ENCODE assay signal across 15 mouse cellular contexts in the genomic region with DNA sequence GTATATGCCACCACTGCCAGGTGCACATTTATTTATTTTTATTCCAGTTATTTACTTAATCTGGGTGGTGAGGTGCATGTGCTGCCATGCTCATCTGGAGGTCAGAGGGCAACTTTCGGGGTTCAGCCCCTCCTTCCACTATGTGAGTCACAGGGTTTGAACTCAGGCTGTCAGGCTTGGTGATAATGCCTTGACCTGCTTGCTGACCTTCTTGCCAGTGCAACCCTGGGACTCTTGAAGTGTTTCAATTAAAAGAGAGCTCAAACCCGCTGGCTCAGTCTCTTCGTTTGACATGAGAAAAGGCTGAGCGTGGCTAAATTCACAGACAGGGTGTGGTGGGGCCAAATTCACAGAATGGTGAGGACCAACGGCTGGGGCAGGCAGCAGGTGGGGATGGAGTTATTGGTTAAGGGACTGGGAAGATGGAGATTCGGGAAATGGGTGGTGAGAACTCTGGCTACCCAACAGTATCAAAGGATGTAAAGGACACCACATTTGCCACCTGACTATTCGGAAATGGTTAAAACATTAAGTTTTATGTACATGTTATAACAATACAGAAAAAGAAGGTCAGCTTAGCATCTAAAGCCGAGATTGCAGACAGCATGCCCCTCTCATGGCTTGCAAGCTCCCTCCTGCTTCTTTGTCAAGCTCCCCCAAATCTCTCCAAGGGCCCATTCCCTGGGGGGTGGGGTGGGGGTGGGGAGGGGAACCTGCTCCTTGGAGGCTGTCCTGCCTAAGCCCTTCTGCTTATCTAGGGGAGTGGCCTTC. TPM values are rescaled to one million over a fixed set of nuclear protein-coding genes. Genes with fewer than 3 reads are reported as not detected.
A peak's percentile ranks its signal among the peaks of the same experiment; 100 is the strongest.
DNase-seq lines count a peak whose midpoint lies in the region; ATAC-seq and TF ChIP-seq lines count a peak whose summit lies in the region.
"Had no signal": no experiment of that assay in that cellular context is flagged by ENCODE, and none has a peak within 500 bp of the region (broad histone marks: within the 10 kb centered on the region; RNA-seq: fewer than 3 reads in every experiment).

No protein-coding gene starts in this region.

- DNase-seq in embryo, embryonic 10 days (ENCODE audit: low spot score): peak; percentile 21
- no peak for DNase-seq in embryo, embryonic 9.5 days (ENCODE audit: extremely low spot score)
- no peak for DNase-seq in heart, postnatal 0 days (ENCODE audit: low spot score)
- DNase-seq in thymus, adult 2 months: no peak
- no peak for DNase-seq in thymus, postnatal 14 days
- DNase-seq in kidney, adult 8-10 months: no peak
- no peak for DNase-seq in layer of hippocampus, adult 9-11 months
- DNase-seq: adrenal gland, postnatal 10 days; retina, postnatal 1 day had no signal

- H3K9me3 ChIP-seq in heart, postnatal 0 days (replicated peaks; ENCODE audit: control insufficient read depth, low read length): no peaks in the 10 kb centered on the region
- H3K9me3 ChIP-seq in heart, embryonic 12.5 days (replicated peaks): no peaks in the 10 kb centered on the region
- H3K9me3 ChIP-seq: limb, embryonic 10.5 days; megakaryocyte, embryonic 14.5 days; neural tube, embryonic 15.5 days; stomach, embryonic 15.5 days had no signal

- no peak for TF ChIP-seq POLR2A in thymus, adult 2 months (IDR thresholded peaks at IDR 0.05; ENCODE audit: control insufficient read depth, extremely low read depth, insufficient read depth, low read length, poor library complexity)

- no peak overlapping the region for H3K4me3 ChIP-seq in heart, postnatal 0 days (ENCODE audit: low read depth, low read length)
- no peak overlapping the region for H3K4me3 ChIP-seq in heart, embryonic 12.5 days
- no peak overlapping the region for H3K4me3 ChIP-seq in thymus, adult 2 months (ENCODE audit: control insufficient read depth, insufficient read depth, low read length)
- H3K4me3 ChIP-seq: limb, embryonic 10.5 days; megakaryocyte, embryonic 14.5 days; neural tube, embryonic 15.5 days; stomach, embryonic 15.5 days had no signal

- peak overlapping the region; percentile 40 for H3K27ac ChIP-seq in heart, postnatal 0 days (ENCODE audit: low read depth)
- H3K27ac ChIP-seq in heart, embryonic 12.5 days (ENCODE audit: poor library complexity, severe bottlenecking): no peak overlapping the region; the same call in 1 of the 2 replicates
- H3K27ac ChIP-seq in thymus, adult 2 months (ENCODE audit: control insufficient read depth, insufficient read depth, low read length): peak overlapping the region; percentile 94
- H3K27ac ChIP-seq: limb, embryonic 10.5 days; liver, embryonic 14.5 days; neural tube, embryonic 15.5 days; stomach, embryonic 15.5 days had no signal

- WGBS in heart, postnatal 0 days: 62% methylated on average over 8 of the region's 8 CpGs
- WGBS in heart, embryonic 12.5 days: 44% methylated on average over 8 of the region's 8 CpGs
- 88% methylated on average over 8 of the region's 8 CpGs for WGBS in thymus, adult 2 months

- H3K4me1 ChIP-seq in heart, postnatal 0 days (ENCODE audit: control insufficient read depth, insufficient read depth): peaks cover 35% of the 10 kb centered on the region
- H3K4me1 ChIP-seq in heart, embryonic 12.5 days (replicated peaks): peaks cover 55% of the 10 kb centered on the region
- peaks cover 82% of the 10 kb centered on the region for H3K4me1 ChIP-seq in thymus, adult 2 months (replicated peaks; ENCODE audit: control insufficient read depth, insufficient read depth, low read length)

- TF ChIP-seq EP300 in heart, postnatal 0 days (IDR thresholded peaks at IDR 0.05; ENCODE audit: low read depth): no peak

- no peaks in the 10 kb centered on the region for H3K36me3 ChIP-seq in heart, postnatal 0 days (replicated peaks; ENCODE audit: control insufficient read depth, insufficient read depth, low read length)
- H3K36me3 ChIP-seq in heart, embryonic 12.5 days: no peaks in the 10 kb centered on the region; the same call in 1 of the 2 replicates
- no peaks in the 10 kb centered on the region for H3K36me3 ChIP-seq in thymus, adult 2 months (ENCODE audit: control insufficient read depth, insufficient read depth, low read length)
- H3K36me3 ChIP-seq: limb, embryonic 10.5 days; neural tube, embryonic 15.5 days; stomach, embryonic 15.5 days had no signal

- no peak for ATAC-seq in heart, postnatal 0 days (ENCODE audit: insufficient read depth, low read depth)
- no peak for ATAC-seq in heart, embryonic 12.5 days (ENCODE audit: insufficient number of reproducible peaks, low FRiP score)

- H3K27me3 ChIP-seq in heart, postnatal 0 days (ENCODE audit: control insufficient read depth, insufficient read depth, low read length): no peaks in the 10 kb centered on the region
- H3K27me3 ChIP-seq in heart, embryonic 12.5 days (replicated peaks): no peaks in the 10 kb centered on the region
- H3K27me3 ChIP-seq in thymus, adult 2 months (ENCODE audit: control insufficient read depth, insufficient read depth, low read length): no peaks in the 10 kb centered on the region
- H3K27me3 ChIP-seq: megakaryocyte, embryonic 14.5 days; neural tube, embryonic 15.5 days; stomach, embryonic 15.5 days had no signal

- H3K9ac ChIP-seq in heart, postnatal 0 days (replicated peaks; ENCODE audit: low read depth, low read length): no peak overlapping the region
- H3K9ac ChIP-seq in heart, embryonic 12.5 days: no peak overlapping the region
- H3K9ac ChIP-seq: liver, embryonic 14.5 days; neural tube, embryonic 15.5 days; stomach, embryonic 15.5 days had no signal

- TF ChIP-seq CTCF in heart, postnatal 0 days (IDR thresholded peaks at IDR 0.05; ENCODE audit: low read depth): no peak
- TF ChIP-seq CTCF in thymus, adult 2 months (IDR thresholded peaks at IDR 0.05; ENCODE audit: borderline replicate concordance, control insufficient read depth, extremely low read depth, insufficient read depth, low read length, poor library complexity): no peak

- H3K4me2 ChIP-seq in heart, postnatal 0 days (ENCODE audit: low read depth, low read length): no peak overlapping the region
- no peak overlapping the region for H3K4me2 ChIP-seq in heart, embryonic 12.5 days
- H3K4me2 ChIP-seq: neural tube, embryonic 15.5 days; stomach, embryonic 15.5 days had no signal

RNA-seq across cellular contexts. Expression of gene Tex2, which starts 56.1 kb away (rescaled TPM):
- total RNA-seq in heart, postnatal 0 days (2014; rRNA removed; ENCODE audit: low replicate concordance): 23.7 and 37.4 TPM in 2 replicates
- 14.0 and 14.5 TPM in 2 replicates for polyA plus RNA-seq in heart, postnatal 0 days (2015; fragmentation: Nextera tagmentation; extraction: Ambion mirVana)
- 19.8 and 20.2 TPM in 2 replicates for polyA plus RNA-seq in heart, embryonic 12.5 days (2016; fragmentation: Nextera tagmentation; extraction: Ambion mirVana)
- polyA plus RNA-seq in thymus, adult 2 months (2012; rRNA removed): 13.2 and 13.7 TPM in 2 replicates
